Mouse (Mus musculus) limb, embryonic 11.5 days (tissue): ENCODE measurements at regions not wholly inside any gene's neighbourhood (a gene's known extent, or its start where the extent isn't known, plus 50 kb on each side); places are given as distances from the start of the nearest gene placed in this dataset.

Source experiments
- ATAC-seq: fragments of 200-750 bp; cut with Nextera tagmentation; 2 replicates; pipeline ENCODE4 v1.8.0; 2017; ENCODE audit warnings: low read depth; ENCODE audit not compliant: insufficient number of reproducible peaks, low FRiP score, low TSS enrichment
- DNase-seq: peaks from one replicate; pipeline ENCODE4 v3.0.0-alpha.2; 2015; ENCODE audit warnings: low spot score
- H3K27ac ChIP-seq: fragments of 300-500 bp; sonication (generic); replicated peaks from 2 replicates; pipeline ENCODE4 v1.5.1; 2014; ENCODE audit warnings: low read depth, mild to moderate bottlenecking, low read length
- H3K27me3 ChIP-seq: fragments of 300-500 bp; sonication (generic); 2 replicates; pipeline ENCODE4 v1.6.1; 2014; ENCODE audit warnings: mild to moderate bottlenecking, low read length, mixed read lengths; ENCODE audit not compliant: control insufficient read depth, insufficient read depth
- H3K36me3 ChIP-seq: fragments of 300-500 bp; sonication (generic); 2 replicates; pipeline ENCODE4 v1.6.1; 2014; ENCODE audit warnings: mild to moderate bottlenecking, low read length, moderate library complexity, mixed read lengths; ENCODE audit not compliant: control insufficient read depth, insufficient read depth
- H3K4me1 ChIP-seq: fragments of 300-500 bp; sonication (generic); 2 replicates; pipeline ENCODE4 v1.6.1; 2014; ENCODE audit warnings: low read length, mixed read lengths; ENCODE audit not compliant: control insufficient read depth, insufficient read depth
- H3K4me2 ChIP-seq: fragments of 300-500 bp; sonication (generic); 2 replicates; pipeline ENCODE4 v1.6.1; 2014; ENCODE audit warnings: low read depth, mild to moderate bottlenecking, moderate library complexity; ENCODE audit not compliant: severe bottlenecking
- H3K4me3 ChIP-seq: fragments of 300-500 bp; sonication (generic); 2 replicates; pipeline ENCODE4 v1.5.1; 2014; ENCODE audit warnings: low read depth, low read length
- H3K9ac ChIP-seq: fragments of 300-500 bp; sonication (generic); 2 replicates; pipeline ENCODE4 v1.6.1; 2014; ENCODE audit warnings: mild to moderate bottlenecking, low read length
- H3K9me3 ChIP-seq: fragments of 300-500 bp; sonication (generic); 2 replicates; pipeline ENCODE4 v1.6.1; 2016; ENCODE audit warnings: low read length; ENCODE audit not compliant: control insufficient read depth
- WGBS: fragments of 180-500 bp; shearing (Covaris S2); extraction: QIAGEN DNeasy Blood & Tissue Kit; methylation state at CpG from one replicate; pipeline ENCODE4 v1.1.7; 2014; 5-methylcytosine and 5-hydroxymethylcytosine counted together

GRCm38 (mm10) chr12:112235841-112236240 is 89.8 kb downstream of the Kif26a start:
- DNase-seq = no peak
- Histone ChIP-seq H3K36me3 (no peaks in the 10 kb centered on the region), H3K9ac (no peak overlapping the region), H3K4me2 (no peak overlapping the region), H3K27ac (no peak overlapping the region), H3K27me3 (no peaks in the 10 kb centered on the region), H3K9me3 (no peaks in the 10 kb centered on the region), H3K4me1 (peaks cover 37% of the 10 kb centered on the region), H3K4me3 (no peak overlapping the region)
- WGBS = 59% methylated on average over 4 of the region's 4 CpGs
- ATAC-seq = no peak

DNA sequence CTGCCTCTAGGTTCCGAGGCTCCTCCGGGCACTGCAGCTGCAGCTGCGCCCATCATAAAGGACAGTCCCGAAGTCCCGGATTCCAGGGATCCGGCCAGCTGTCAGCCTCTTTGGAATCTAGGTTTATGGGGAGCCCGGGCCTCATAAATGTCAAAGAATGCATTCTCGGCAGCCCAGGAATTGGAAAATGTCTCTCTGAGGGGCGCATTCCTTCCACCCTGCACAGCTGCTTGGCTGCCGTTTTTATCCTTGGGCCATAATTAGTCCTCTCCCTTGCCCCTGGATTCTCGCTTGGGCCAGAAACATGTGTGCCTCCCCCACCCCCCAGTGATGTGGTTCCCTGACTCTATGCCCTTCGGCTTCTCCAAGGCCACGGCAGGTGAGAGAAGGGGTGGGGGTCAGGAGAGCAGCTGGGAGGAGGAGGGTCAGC is 91.1 kb downstream of the Kif26a start:
- DNase-seq = peak; percentile 72
- Histone ChIP-seq H3K4me1 (peaks cover 47% of the 10 kb centered on the region), H3K4me2 (peak overlapping the region; percentile 1; the same call in 1 of the 2 replicates), H3K27ac (no peak overlapping the region), H3K9me3 (no peaks in the 10 kb centered on the region), H3K9ac (no peak overlapping the region), H3K27me3 (no peaks in the 10 kb centered on the region), H3K4me3 (no peak overlapping the region), H3K36me3 (no peaks in the 10 kb centered on the region)
- ATAC-seq = peak; percentile 59; the same call in 1 of the 2 replicates
- 16% methylated on average over 13 of the region's 13 CpGs for WGBS

GRCm38 (mm10) chr12:112238834-112239233 is 92.8 kb downstream of the Kif26a start:
- H3K4me3 ChIP-seq = no peak overlapping the region
- H3K27me3 ChIP-seq = no peaks in the 10 kb centered on the region
- H3K4me2 ChIP-seq = no peak overlapping the region
- H3K27ac ChIP-seq = no peak overlapping the region
- peaks cover 47% of the 10 kb centered on the region for H3K4me1 ChIP-seq
- no peak for DNase-seq
- no peak overlapping the region for H3K9ac ChIP-seq
- no peaks in the 10 kb centered on the region for H3K36me3 ChIP-seq
- H3K9me3 ChIP-seq = no peaks in the 10 kb centered on the region
- no peak for ATAC-seq
- WGBS = 14% methylated on average over 7 of the region's 7 CpGs

DNA sequence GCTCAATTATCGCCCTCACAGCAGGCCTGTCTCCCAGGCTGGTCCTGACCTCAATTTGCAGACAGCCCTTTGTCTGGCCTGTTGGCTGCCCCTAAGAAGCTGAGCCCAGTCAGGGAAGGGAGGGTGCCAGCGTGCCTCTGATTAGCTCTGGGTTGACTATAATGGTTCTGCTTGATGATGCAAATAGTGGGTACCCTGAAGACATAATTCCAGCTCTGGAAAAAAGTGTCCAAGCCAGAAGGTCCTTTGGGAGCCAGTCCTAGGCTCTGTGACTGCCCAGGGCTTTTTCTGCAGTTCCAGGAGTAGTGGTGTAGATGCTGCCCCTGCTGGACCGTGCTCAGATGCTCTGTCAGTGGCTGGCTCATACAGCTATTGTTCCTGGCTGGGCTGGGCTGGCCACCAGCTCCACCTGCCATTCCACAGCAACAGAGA is 95.7 kb downstream of the Kif26a start:
- 0 out of 2 replicates have a peak, but pooled peaks have one; percentile 45 for ATAC-seq
- no peaks in the 10 kb centered on the region for H3K36me3 ChIP-seq
- no peak overlapping the region for H3K4me3 ChIP-seq
- DNase-seq = peak; percentile 58
- no peak overlapping the region; the same call in 1 of the 2 replicates for H3K9ac ChIP-seq
- H3K4me1 ChIP-seq = peaks cover 39% of the 10 kb centered on the region
- H3K9me3 ChIP-seq = no peaks in the 10 kb centered on the region
- WGBS = 3% methylated on average over 3 of the region's 3 CpGs
- H3K4me2 ChIP-seq = no peak overlapping the region
- H3K27ac ChIP-seq = peak overlapping the region; percentile 62
- H3K27me3 ChIP-seq = no peaks in the 10 kb centered on the region

DNA sequence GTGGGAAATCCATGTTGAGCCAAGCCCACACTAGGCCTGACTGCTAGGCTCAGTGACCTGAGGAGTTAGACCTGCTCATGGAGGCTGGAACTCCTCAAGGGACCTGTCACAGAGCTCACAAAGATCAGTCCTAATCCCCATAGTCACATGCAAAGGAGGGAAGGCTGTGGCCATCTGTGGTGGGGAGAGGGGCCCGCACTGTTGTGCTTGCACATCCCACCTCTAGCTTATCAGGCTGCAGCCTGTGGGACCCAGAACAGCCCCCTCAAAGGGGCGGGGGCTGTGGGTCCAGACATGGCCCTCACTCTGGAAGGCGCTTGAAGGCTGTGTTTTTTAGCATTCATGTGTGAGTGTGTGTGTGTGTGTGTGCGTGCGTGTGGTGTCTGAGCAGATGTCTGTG is 97.2 kb downstream of the Kif26a start:
- Histone ChIP-seq H3K36me3 (no peaks in the 10 kb centered on the region), H3K27me3 (no peaks in the 10 kb centered on the region), H3K4me2 (no peak overlapping the region), H3K9ac (no peak overlapping the region), H3K4me3 (no peak overlapping the region), H3K9me3 (no peaks in the 10 kb centered on the region), H3K27ac (no peak overlapping the region), H3K4me1 (peaks cover 26% of the 10 kb centered on the region)
- 83% methylated on average over 5 of the region's 5 CpGs for WGBS
- ATAC-seq = no peak
- DNase-seq = no peak

DNA sequence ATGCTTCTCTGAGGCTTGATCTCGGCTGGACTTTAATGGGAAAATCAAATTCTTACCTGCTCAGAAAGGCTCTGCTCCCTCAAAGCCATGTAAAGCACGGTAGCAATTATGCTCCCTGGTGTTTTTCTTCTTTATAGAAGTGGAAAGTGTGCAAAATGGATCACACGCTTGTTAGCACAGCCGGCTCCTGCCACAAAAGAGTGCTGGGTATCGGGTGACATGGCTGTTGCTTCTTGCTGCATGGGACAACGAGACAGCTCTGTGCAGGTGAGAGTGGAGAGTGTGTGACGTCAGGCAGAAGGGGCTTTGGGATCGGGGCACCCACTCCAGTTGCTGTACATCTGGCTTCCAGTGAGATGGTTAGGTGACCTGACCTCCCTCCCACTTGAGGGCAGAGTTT is 104.9 kb downstream of the Kif26a start:
- H3K4me1 ChIP-seq = peaks cover 31% of the 10 kb centered on the region
- WGBS = 28% methylated on average over 8 of the region's 8 CpGs

DNA sequence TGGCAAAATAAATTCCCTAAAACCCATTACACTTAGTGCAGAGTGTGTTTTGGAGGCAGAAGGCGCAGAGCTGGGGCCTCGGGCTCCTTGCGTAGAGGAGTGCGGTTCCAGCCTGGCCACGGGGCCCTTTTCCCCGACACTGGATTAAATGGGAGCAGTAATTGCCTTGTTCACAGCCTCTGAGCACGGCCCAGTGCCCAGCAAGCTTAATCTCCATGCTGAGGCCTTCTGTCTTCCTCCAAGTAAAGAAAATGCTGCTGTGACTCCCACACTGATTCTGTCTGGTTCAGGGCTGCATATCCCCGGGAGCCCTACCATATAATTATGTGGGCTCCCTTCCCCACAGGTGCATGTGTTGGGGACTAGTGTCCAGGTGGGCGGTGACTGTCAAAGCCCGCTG is 107.5 kb downstream of the Kif26a start:
- Histone ChIP-seq H3K9ac (no peak overlapping the region), H3K27ac (no peak overlapping the region; the same call in 1 of the 2 replicates), H3K4me2 (no peak overlapping the region), H3K4me3 (no peak overlapping the region), H3K27me3 (no peaks in the 10 kb centered on the region), H3K9me3 (no peaks in the 10 kb centered on the region), H3K4me1 (peaks cover 31% of the 10 kb centered on the region), H3K36me3 (no peaks in the 10 kb centered on the region)
- no peak for ATAC-seq
- WGBS = 59% methylated on average over 10 of the region's 10 CpGs
- DNase-seq = no peak

More for the DNA sequence above, 104.9 kb downstream of the Kif26a start:
- H3K9me3 ChIP-seq = no peaks in the 10 kb centered on the region
- no peak overlapping the region for H3K4me3 ChIP-seq
- ATAC-seq (no peak), DNase-seq (no peak)
- H3K9ac ChIP-seq = no peak overlapping the region
- no peak overlapping the region for H3K4me2 ChIP-seq
- H3K27me3 ChIP-seq = no peaks in the 10 kb centered on the region
- H3K27ac ChIP-seq = no peak overlapping the region
- H3K36me3 ChIP-seq = no peaks in the 10 kb centered on the region

DNA sequence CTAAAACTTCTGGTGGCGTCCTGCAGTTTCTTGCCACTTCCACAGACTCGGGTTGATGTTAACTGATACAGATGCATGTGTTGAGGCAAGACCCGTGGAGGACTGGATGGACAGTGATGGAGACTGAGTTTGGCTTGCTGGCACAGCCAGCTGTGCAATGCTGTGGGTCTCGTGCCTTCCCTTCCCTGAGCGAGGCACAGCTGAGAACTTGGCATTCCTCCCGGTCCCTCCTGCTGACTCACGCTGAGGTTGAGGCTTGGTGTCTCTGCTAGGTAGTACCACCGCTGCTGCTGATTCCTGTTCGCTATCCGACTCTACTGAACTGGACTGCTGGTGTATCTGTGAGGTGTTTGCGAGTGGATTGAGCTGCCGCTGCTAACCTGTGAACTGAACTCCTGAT is 109.2 kb downstream of the Kif26a start:
- H3K27me3 ChIP-seq = no peaks in the 10 kb centered on the region
- H3K4me1 ChIP-seq = peaks cover 31% of the 10 kb centered on the region
- ATAC-seq (no peak), DNase-seq (no peak)
- no peak overlapping the region for H3K27ac ChIP-seq
- H3K36me3 ChIP-seq = no peaks in the 10 kb centered on the region
- no peaks in the 10 kb centered on the region for H3K9me3 ChIP-seq
- H3K4me2 ChIP-seq = no peak overlapping the region
- H3K4me3 ChIP-seq = no peak overlapping the region
- WGBS = 90% methylated on average over 12 of the region's 12 CpGs
- H3K9ac ChIP-seq = no peak overlapping the region

GRCm38 (mm10) chr12:112257691-112258090 is 111.7 kb downstream of the Kif26a start:
- Histone ChIP-seq H3K27me3 (no peaks in the 10 kb centered on the region), H3K36me3 (no peaks in the 10 kb centered on the region), H3K4me1 (peaks cover 8% of the 10 kb centered on the region), H3K4me2 (no peak overlapping the region), H3K9ac (no peak overlapping the region), H3K27ac (no peak overlapping the region), H3K4me3 (no peak overlapping the region), H3K9me3 (no peaks in the 10 kb centered on the region)
- DNase-seq (no peak), ATAC-seq (no peak)
- 58% methylated on average over 11 of the region's 11 CpGs for WGBS
